Mouse (Mus musculus): ENCODE results near the gene Fbln7. TPM values are rescaled to one million over a fixed set of nuclear protein-coding genes. Genes with fewer than 3 reads are reported as not detected.

Fbln7 gene
- polyA plus RNA-seq, 1 experiment: 0.28 TPM

GRCm38 (mm10) chr2:128887866-128888550 is 25.2 kb downstream of the Fbln7 start:
- Histone ChIP-seq H3K4me3 (ENCODE audit: extremely low read depth, insufficient read depth, insufficient read length) (no peak overlapping the region), H3K27ac (ENCODE audit: insufficient read depth, low read length) (no peak overlapping the region), H3K4me1 (ENCODE audit: control insufficient read depth, insufficient read depth, insufficient read length) (no peaks in the 10 kb centered on the region; the same call in 1 of the 2 replicates), H3K36me3 (ENCODE audit: control insufficient read depth, insufficient read depth, low read length) (no peaks in the 10 kb centered on the region), H3K27me3 (ENCODE audit: control insufficient read depth, insufficient read depth, low read length) (0 out of 2 replicates have a peak, but pooled peaks cover 1% of the 10 kb centered on the region)
- no peak for DNase-seq (ENCODE audit: low read depth in 1 of 2, low spot score in 2 of 2)
- no peak for TF ChIP-seq CTCF (IDR thresholded peaks at IDR 0.05; ENCODE audit: extremely low read depth, insufficient read depth, insufficient read length, insufficient replicate concordance)
- no peak for TF ChIP-seq POLR2A (IDR thresholded peaks at IDR 0.05; ENCODE audit: low read depth, low read length)
- 82% methylated on average over 6 of the region's 6 CpGs for WGBS

- Histone ChIP-seq H3K4me3 (ENCODE audit: extremely low read depth, insufficient read depth, insufficient read length) (no peak overlapping the region), H3K27me3 (ENCODE audit: control insufficient read depth, insufficient read depth, low read length) (0 out of 2 replicates have a peak, but pooled peaks cover 1% of the 10 kb centered on the region), H3K36me3 (ENCODE audit: control insufficient read depth, insufficient read depth, low read length) (no peaks in the 10 kb centered on the region), H3K4me1 (ENCODE audit: control insufficient read depth, insufficient read depth, insufficient read length) (no peaks in the 10 kb centered on the region; the same call in 1 of the 2 replicates), H3K27ac (ENCODE audit: insufficient read depth, low read length) (no peak overlapping the region)
- TF ChIP-seq POLR2A (IDR thresholded peaks at IDR 0.05; ENCODE audit: low read depth, low read length) (no peak), CTCF (IDR thresholded peaks at IDR 0.05; ENCODE audit: extremely low read depth, insufficient read depth, insufficient read length, insufficient replicate concordance) (no peak)
- DNase-seq (ENCODE audit: low read depth in 1 of 2, low spot score in 2 of 2): no peak
- WGBS: 92% methylated on average over 4 of the region's 4 CpGs
Observed at GRCm38 (mm10) chr2:128890661-128891335, 28.0 kb downstream of the Fbln7 start.

- Histone ChIP-seq H3K4me3 (ENCODE audit: extremely low read depth, insufficient read depth, insufficient read length) (no peak overlapping the region), H3K4me1 (ENCODE audit: control insufficient read depth, insufficient read depth, insufficient read length) (no peaks in the 10 kb centered on the region; the same call in 1 of the 2 replicates), H3K36me3 (ENCODE audit: control insufficient read depth, insufficient read depth, low read length) (no peaks in the 10 kb centered on the region), H3K27ac (ENCODE audit: insufficient read depth, low read length) (no peak overlapping the region), H3K27me3 (ENCODE audit: control insufficient read depth, insufficient read depth, low read length) (0 out of 2 replicates have a peak, but pooled peaks cover 1% of the 10 kb centered on the region)
- 15% methylated on average over 32 of the region's 37 CpGs for WGBS
- no peak for DNase-seq (ENCODE audit: low read depth in 1 of 2, low spot score in 2 of 2)
- TF ChIP-seq CTCF (IDR thresholded peaks at IDR 0.05; ENCODE audit: extremely low read depth, insufficient read depth, insufficient read length, insufficient replicate concordance): no peak
- no peak for TF ChIP-seq POLR2A (IDR thresholded peaks at IDR 0.05; ENCODE audit: low read depth, low read length)
Observed at GRCm38 (mm10) chr2:128892180-128892721, 29.5 kb downstream of the Fbln7 start.

GRCm38 (mm10) chr2:128902843-128903242 is 40.1 kb downstream of the Fbln7 start:
- Histone ChIP-seq H3K36me3 (ENCODE audit: control insufficient read depth, insufficient read depth, low read length) (no peaks in the 10 kb centered on the region), H3K27ac (ENCODE audit: insufficient read depth, low read length) (no peak overlapping the region), H3K4me1 (ENCODE audit: control insufficient read depth, insufficient read depth, insufficient read length) (no peaks in the 10 kb centered on the region), H3K4me3 (ENCODE audit: extremely low read depth, insufficient read depth, insufficient read length) (no peak overlapping the region), H3K27me3 (ENCODE audit: control insufficient read depth, insufficient read depth, low read length) (no peaks in the 10 kb centered on the region)
- WGBS: 86% methylated on average over 6 of the region's 6 CpGs
- DNase-seq (ENCODE audit: low read depth in 1 of 2, low spot score in 2 of 2): no peak
- no peak for TF ChIP-seq POLR2A (IDR thresholded peaks at IDR 0.05; ENCODE audit: low read depth, low read length)
- TF ChIP-seq CTCF (IDR thresholded peaks at IDR 0.05; ENCODE audit: extremely low read depth, insufficient read depth, insufficient read length, insufficient replicate concordance): no peak

- Histone ChIP-seq H3K4me1 (ENCODE audit: control insufficient read depth, insufficient read depth, insufficient read length) (no peaks in the 10 kb centered on the region), H3K27me3 (ENCODE audit: control insufficient read depth, insufficient read depth, low read length) (no peaks in the 10 kb centered on the region), H3K36me3 (ENCODE audit: control insufficient read depth, insufficient read depth, low read length) (no peaks in the 10 kb centered on the region), H3K27ac (ENCODE audit: insufficient read depth, low read length) (no peak overlapping the region), H3K4me3 (ENCODE audit: extremely low read depth, insufficient read depth, insufficient read length) (no peak overlapping the region)
- no peak for DNase-seq (ENCODE audit: low read depth in 1 of 2, low spot score in 2 of 2)
- TF ChIP-seq CTCF (IDR thresholded peaks at IDR 0.05; ENCODE audit: extremely low read depth, insufficient read depth, insufficient read length, insufficient replicate concordance) (no peak), POLR2A (IDR thresholded peaks at IDR 0.05; ENCODE audit: low read depth, low read length) (no peak)
- 77% methylated on average over 3 of the region's 3 CpGs for WGBS
Observed at GRCm38 (mm10) chr2:128903661-128904060, 40.9 kb downstream of the Fbln7 start.

- Histone ChIP-seq H3K27me3 (ENCODE audit: control insufficient read depth, insufficient read depth, low read length) (no peaks in the 10 kb centered on the region), H3K36me3 (ENCODE audit: control insufficient read depth, insufficient read depth, low read length) (no peaks in the 10 kb centered on the region), H3K4me3 (ENCODE audit: extremely low read depth, insufficient read depth, insufficient read length) (no peak overlapping the region), H3K27ac (ENCODE audit: insufficient read depth, low read length) (no peak overlapping the region), H3K4me1 (ENCODE audit: control insufficient read depth, insufficient read depth, insufficient read length) (no peaks in the 10 kb centered on the region)
- TF ChIP-seq CTCF (IDR thresholded peaks at IDR 0.05; ENCODE audit: extremely low read depth, insufficient read depth, insufficient read length, insufficient replicate concordance) (no peak), POLR2A (IDR thresholded peaks at IDR 0.05; ENCODE audit: low read depth, low read length) (no peak)
- no peak for DNase-seq (ENCODE audit: low read depth in 1 of 2, low spot score in 2 of 2)
- 76% methylated on average over 4 of the region's 4 CpGs for WGBS
Observed at GRCm38 (mm10) chr2:128914978-128915377, 52.2 kb downstream of the Fbln7 start.

Data from spleen, adult 2 months (tissue).